Mouse (Mus musculus) urinary bladder, adult 18-20 months (tissue): ENCODE results near the gene Cage1.

Source experiments
- DNase-seq, 2 experiments: peaks; one replicate each; pipeline ENCODE4 v3.0.0; 2022; ENCODE audit warnings: low spot score in 2 of 2, mixed read lengths in 2 of 2

Cage1 gene

GRCm38 (mm10) chr13:38010444-38010910, 26.4 kb downstream of the Cage1 start:
- DNase-seq, result no peak

- DNase-seq, result no peak
These were observed 27.0 kb downstream of the Cage1 start for GRCm38 (mm10) chr13:38009721-38010408.

GRCm38 (mm10) chr13:38007972-38008371, 28.9 kb downstream of the Cage1 start:
- DNase-seq, result no peak

- DNase-seq, result no peak
These were observed 34.4 kb downstream of the Cage1 start for GRCm38 (mm10) chr13:38002461-38002860.

GRCm38 (mm10) chr13:37999713-38000112, 37.2 kb downstream of the Cage1 start:
- no peak for DNase-seq

- DNase-seq, result no peak
These were observed 42.5 kb downstream of the Cage1 start for GRCm38 (mm10) chr13:37994405-37994749.

- peak; percentile 86 to 92 for DNase-seq
These were observed 43.0 kb downstream of the Cage1 start, which contains the start of gene Ssr1 for GRCm38 (mm10) chr13:37993704-37994404. TSS of gene Ssr1 (minus strand) at chr13:37994217.

GRCm38 (mm10) chr13:37993376-37993703, 43.5 kb downstream of the Cage1 start:
- DNase-seq, result no peak

- no peak for DNase-seq
These were observed 44.1 kb downstream of the Cage1 start for GRCm38 (mm10) chr13:37992638-37993371.

- no peak for DNase-seq
These were observed 47.2 kb downstream of the Cage1 start for GRCm38 (mm10) chr13:37989701-37990100.

GRCm38 (mm10) chr13:37986166-37986565, 50.7 kb downstream of the Cage1 start:
- no peak for DNase-seq

- no peak for DNase-seq
These were observed 55.8 kb downstream of the Cage1 start for GRCm38 (mm10) chr13:37981063-37981462.

GRCm38 (mm10) chr13:37980346-37980745, 56.5 kb downstream of the Cage1 start:
- DNase-seq, result no peak

GRCm38 (mm10) chr13:37979506-37979905, 57.4 kb downstream of the Cage1 start:
- DNase-seq, result no peak

- DNase-seq, result no peak
These were observed 62.1 kb downstream of the Cage1 start for GRCm38 (mm10) chr13:37974731-37975130.

- no peak for DNase-seq
These were observed 62.8 kb downstream of the Cage1 start for GRCm38 (mm10) chr13:37974036-37974435.

GRCm38 (mm10) chr13:37970887-37971530, 65.9 kb downstream of the Cage1 start:
- DNase-seq, result no peak

- no peak for DNase-seq
These were observed 66.9 kb downstream of the Cage1 start for GRCm38 (mm10) chr13:37969988-37970387.

- DNase-seq, result peak; percentile 66 to 85
These were observed 67.5 kb downstream of the Cage1 start for GRCm38 (mm10) chr13:37969337-37969736.

- no peak for DNase-seq
These were observed 69.3 kb downstream of the Cage1 start for GRCm38 (mm10) chr13:37967565-37967964.

- DNase-seq, result no peak
These were observed 69.8 kb downstream of the Cage1 start for GRCm38 (mm10) chr13:37967052-37967437.
